Mouse (Mus musculus) lung, adult 2 months (tissue): ENCODE data around the gene Grin2a.

Experiments
- CTCF ChIP-seq: fragments of 200-500 bp; IDR thresholded peaks from 2 replicates; pipeline ENCODE4 v1.5.1; 2011; ENCODE audit warnings: mild to moderate bottlenecking, low read length, control low read depth; ENCODE audit not compliant: insufficient read depth
- POLR2A ChIP-seq: fragments of 200-500 bp; IDR thresholded peaks from 2 replicates; pipeline ENCODE4 v1.6.1; 2011; ENCODE audit warnings: low read depth, mild to moderate bottlenecking, control low read depth, low read length, borderline replicate concordance; ENCODE audit errors: extremely low read depth

GRCm38 (mm10) chr16:9725578-9726113, 269.7 kb downstream of the Grin2a start:
- no peak for TF ChIP-seq CTCF
- no peak for TF ChIP-seq POLR2A
